ENCODE assay signal across 20 mouse cellular contexts in genomic region chr1:174676187-174676586, GRCm38 (mm10).
"Had no signal": no experiment of that assay in that cellular context is flagged by ENCODE, and none has a peak within 500 bp of the region (broad histone marks: within the 10 kb centered on the region; RNA-seq: fewer than 3 reads in every experiment).

No protein-coding gene starts in this region.

- ATAC-seq: inflammation-experienced regulatory T-cells, adult 6 months; intestine, embryonic 16.5 days; liver, postnatal 0 days had no signal

- H3K4me3 ChIP-seq: limb, embryonic 12.5 days; limb, embryonic 15.5 days; midbrain, embryonic 12.5 days; neural tube, embryonic 12.5 days; neural tube, embryonic 15.5 days had no signal

- H3K27me3 ChIP-seq: limb, embryonic 15.5 days; midbrain, embryonic 12.5 days; neural tube, embryonic 12.5 days; neural tube, embryonic 15.5 days had no signal

- H3K9ac ChIP-seq: limb, embryonic 12.5 days; limb, embryonic 15.5 days; liver, embryonic 14.5 days; liver, postnatal 0 days; midbrain, embryonic 12.5 days; neural tube, embryonic 12.5 days; neural tube, embryonic 15.5 days had no signal

- H3K4me2 ChIP-seq: limb, embryonic 12.5 days; limb, embryonic 15.5 days; liver, embryonic 11.5 days; midbrain, embryonic 12.5 days; neural tube, embryonic 12.5 days; neural tube, embryonic 15.5 days had no signal

- H3K27ac ChIP-seq: limb, embryonic 12.5 days; limb, embryonic 15.5 days; liver, embryonic 14.5 days; midbrain, embryonic 12.5 days; neural tube, embryonic 12.5 days; neural tube, embryonic 15.5 days; stomach, postnatal 0 days had no signal

- H3K36me3 ChIP-seq: limb, embryonic 12.5 days; limb, embryonic 15.5 days; midbrain, embryonic 12.5 days; neural tube, embryonic 12.5 days; neural tube, embryonic 15.5 days had no signal

- H3K9me3 ChIP-seq: limb, embryonic 12.5 days; limb, embryonic 15.5 days; midbrain, embryonic 12.5 days; neural tube, embryonic 12.5 days; neural tube, embryonic 15.5 days had no signal

- DNase-seq: kidney, adult 18-20 months; kidney, adult 9 months; kidney, postnatal 14 days; kidney, postnatal 4 days; left cerebral cortex, postnatal 4 days; liver, postnatal 0 days; right cerebral cortex, adult 18-20 months; right cerebral cortex, postnatal 14 days; right cerebral cortex, postnatal 4 days; thymus, postnatal 25 days had no signal

- H3K4me1 ChIP-seq: midbrain, embryonic 12.5 days had no signal
